ENCODE assay signal across 8 mouse cellular contexts in the genomic region with DNA sequence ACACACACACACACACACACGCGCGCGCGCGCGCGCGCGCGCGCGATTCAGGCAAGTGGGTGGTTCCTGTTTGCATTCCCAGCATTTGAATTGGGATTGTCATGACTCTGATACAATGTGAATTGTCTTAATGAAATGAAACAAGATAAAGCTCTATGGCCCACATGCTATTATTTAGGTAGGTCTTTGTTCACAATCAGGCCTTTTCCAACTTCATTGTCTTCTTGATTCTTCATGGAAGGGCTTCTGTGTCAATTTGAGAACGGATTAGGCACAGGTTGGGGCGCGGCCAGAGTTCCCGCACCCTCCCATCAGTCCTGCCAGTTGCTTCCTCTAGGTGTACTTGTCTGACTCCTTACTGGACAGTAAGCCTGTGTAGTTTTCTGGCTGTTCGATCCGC. TPM values are rescaled to one million over a fixed set of nuclear protein-coding genes. Genes with fewer than 3 reads are reported as not detected.
DNase-seq lines count a peak whose midpoint lies in the region; ATAC-seq and TF ChIP-seq lines count a peak whose summit lies in the region.

No protein-coding gene starts in this region.

- H3K9ac ChIP-seq in hindbrain, embryonic 11.5 days (ENCODE audit: low read depth, low read length): no peak overlapping the region
- no peak overlapping the region; the same call in 1 of the 2 replicates for H3K9ac ChIP-seq in midbrain, embryonic 12.5 days (replicated peaks)

- no peak overlapping the region for H3K27ac ChIP-seq in hindbrain, embryonic 11.5 days (ENCODE audit: low read depth, low read length)
- H3K27ac ChIP-seq in midbrain, embryonic 12.5 days (replicated peaks): no peak overlapping the region; the same call in 1 of the 2 replicates

- no peak for ATAC-seq in erythroblast, adult 5-6 weeks (replicated peaks; ENCODE audit: low FRiP score, poor library complexity, severe bottlenecking)
- peak; percentile 66 for ATAC-seq in hindbrain, embryonic 11.5 days (ENCODE audit: low FRiP score)
- peak; percentile 68 for ATAC-seq in midbrain, embryonic 12.5 days (ENCODE audit: low FRiP score, low read depth)

- TF ChIP-seq POLR2A in brain, embryonic 14.5 days (IDR thresholded peaks at IDR 0.05; ENCODE audit: borderline replicate concordance, extremely low read depth, insufficient read depth, insufficient read length, poor library complexity, severe bottlenecking): no peak

- 0 out of 2 replicates have a peak, but pooled peaks cover 2% of the 10 kb centered on the region for H3K27me3 ChIP-seq in erythroblast, embryonic 14.5 days (ENCODE audit: control insufficient read depth)
- H3K27me3 ChIP-seq in hindbrain, embryonic 11.5 days (ENCODE audit: control insufficient read depth, insufficient read depth, low read length): no peaks in the 10 kb centered on the region
- no peaks in the 10 kb centered on the region for H3K27me3 ChIP-seq in midbrain, embryonic 12.5 days

- no peaks in the 10 kb centered on the region for H3K36me3 ChIP-seq in erythroblast, embryonic 14.5 days (ENCODE audit: control insufficient read depth)
- H3K36me3 ChIP-seq in hindbrain, embryonic 11.5 days (ENCODE audit: control insufficient read depth, insufficient read depth, low read length): no peaks in the 10 kb centered on the region
- no peaks in the 10 kb centered on the region for H3K36me3 ChIP-seq in midbrain, embryonic 12.5 days

- TF ChIP-seq CTCF in brain, embryonic 14.5 days (IDR thresholded peaks at IDR 0.05; ENCODE audit: borderline replicate concordance, extremely low read depth, insufficient read depth, insufficient read length): no peak

- peak overlapping the region; percentile 36 for H3K4me2 ChIP-seq in hindbrain, embryonic 11.5 days (replicated peaks; ENCODE audit: low read depth, low read length)
- H3K4me2 ChIP-seq in midbrain, embryonic 12.5 days (replicated peaks): peak overlapping the region; percentile 52

- WGBS in hindbrain, embryonic 11.5 days: 49% methylated on average over 19 of the region's 19 CpGs
- WGBS in midbrain, embryonic 12.5 days: 41% methylated on average over 19 of the region's 19 CpGs

- H3K4me3 ChIP-seq in erythroblast, embryonic 14.5 days (replicated peaks): peak overlapping the region; percentile 8
- H3K4me3 ChIP-seq in hindbrain, embryonic 11.5 days (ENCODE audit: low read depth, low read length): peak overlapping the region; percentile 17; the same call in 1 of the 2 replicates
- peak overlapping the region; percentile 26 for H3K4me3 ChIP-seq in midbrain, embryonic 12.5 days

- DNase-seq in brain, embryonic 14.5 days (ENCODE audit: low read depth): peak; percentile 20
- peak; percentile 37 for DNase-seq in hindbrain, embryonic 11.5 days (ENCODE audit: low spot score)
- no peak for DNase-seq in frontal cortex, postnatal 10 days (ENCODE audit: low spot score in 2 of 2)
- DNase-seq in frontal cortex, postnatal 25 days (ENCODE audit: low spot score in 2 of 2): no peak
- DNase-seq in adrenal gland, adult 8-10 months: no peak

- no peaks in the 10 kb centered on the region for H3K9me3 ChIP-seq in erythroblast, embryonic 14.5 days (ENCODE audit: control insufficient read depth, low read length)
- no peaks in the 10 kb centered on the region for H3K9me3 ChIP-seq in hindbrain, embryonic 11.5 days (ENCODE audit: control insufficient read depth, low read length)
- H3K9me3 ChIP-seq in midbrain, embryonic 12.5 days: no peaks in the 10 kb centered on the region

- H3K4me1 ChIP-seq in erythroblast, embryonic 14.5 days (ENCODE audit: control insufficient read depth): peaks cover 20% of the 10 kb centered on the region
- no peaks in the 10 kb centered on the region for H3K4me1 ChIP-seq in hindbrain, embryonic 11.5 days (replicated peaks; ENCODE audit: control insufficient read depth, insufficient read depth, low read length)
- peaks cover 4% of the 10 kb centered on the region; the same call in 1 of the 2 replicates for H3K4me1 ChIP-seq in midbrain, embryonic 12.5 days

RNA-seq across cellular contexts. Expression of a gene that starts 41.0 kb away (rescaled TPM):
- polyA plus RNA-seq in erythroblast, embryonic 14.5 days (2012): 0.05 and 0.09 TPM in 2 replicates
- 16.9 and 25.9 TPM in 2 replicates for total RNA-seq in erythroblast, adult 5-6 weeks (2015; ENCODE audit: low replicate concordance)
- 9.3 and 10.6 TPM in 2 replicates for total RNA-seq in erythroblast, adult 5-6 weeks (2017; ENCODE audit: low replicate concordance)
- polyA plus RNA-seq in brain, embryonic 14.5 days (2012; rRNA removed): 1.5 and 3.3 TPM in 2 replicates
- 3.5 and 3.7 TPM in 2 replicates for polyA plus RNA-seq in hindbrain, embryonic 11.5 days (2014; fragmentation: Nextera tagmentation; extraction: Ambion mirVana)
- 3.1 and 3.5 TPM in 2 replicates for polyA plus RNA-seq in midbrain, embryonic 12.5 days (2016; fragmentation: Nextera tagmentation; extraction: Ambion mirVana)
- 10 to 100 TPM; 22.2 to 35.6 (median 30.6) TPM for total RNA-seq in adrenal gland, adult 8-10 months (2022)

Comparison
In these comparisons a context has a peak if more than half of its experiments do, and no peak if none do; other contexts are left out.
1. DNase-seq: peak in brain, embryonic 14.5 days (single experiment) and hindbrain, embryonic 11.5 days (single experiment); none in frontal cortex, postnatal 10 days (0 of 2), frontal cortex, postnatal 25 days (0 of 2) and adrenal gland, adult 8-10 months (single experiment).
2. Peak in every context shown above with its lines, with median percentiles within 50 percentile points of each other: H3K4me3 ChIP-seq.